Mouse (Mus musculus) lung, postnatal 10 days (tissue): Measurements from ENCODE around the gene Map3k7cl.

ENCODE experiments used
- DNase-seq: peaks from one replicate; pipeline ENCODE4 v3.0.0; 2021

Gene Map3k7cl

DNA sequence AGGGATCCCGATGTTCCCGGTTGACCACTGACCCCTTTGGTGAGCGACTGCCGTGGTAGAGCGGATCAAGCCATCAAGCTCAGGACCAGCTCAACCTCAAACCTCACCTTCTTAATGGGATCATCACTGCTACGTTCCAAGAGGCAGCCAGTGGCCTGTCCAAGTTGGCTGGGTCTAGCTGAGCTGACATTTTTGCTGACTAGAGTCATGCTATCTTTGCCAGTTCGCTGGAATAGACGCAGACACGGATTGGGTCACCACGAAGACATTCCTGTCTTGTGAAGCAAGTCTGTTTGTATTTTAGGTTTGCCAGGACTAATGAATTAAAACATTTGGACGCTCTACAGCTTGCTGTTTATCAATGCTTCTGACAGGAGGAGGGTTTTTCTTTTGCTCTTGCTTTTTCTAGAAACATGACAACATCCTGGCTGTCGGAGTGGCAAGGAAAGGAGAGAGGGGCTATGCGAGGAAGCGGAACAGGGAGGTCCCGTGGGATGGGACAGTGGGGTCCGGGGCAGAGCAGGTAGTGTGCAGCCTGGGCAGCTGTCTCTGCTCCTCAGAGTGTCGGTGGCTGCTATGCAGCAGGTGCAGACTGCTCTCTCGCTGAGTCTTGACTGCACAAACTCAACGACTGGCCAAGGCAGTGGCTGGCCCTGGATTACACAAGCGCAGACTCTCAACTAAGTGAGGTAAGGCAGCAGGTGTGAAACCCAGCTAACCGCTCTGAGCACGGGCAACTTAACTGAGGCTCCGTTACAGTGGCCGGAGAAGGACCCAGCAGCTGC is at the start of gene Map3k7cl:
TSS of gene Map3k7cl (plus strand) at position 424 of the 785 bp plus-strand sequence.
- peak; percentile 63 for DNase-seq

DNA sequence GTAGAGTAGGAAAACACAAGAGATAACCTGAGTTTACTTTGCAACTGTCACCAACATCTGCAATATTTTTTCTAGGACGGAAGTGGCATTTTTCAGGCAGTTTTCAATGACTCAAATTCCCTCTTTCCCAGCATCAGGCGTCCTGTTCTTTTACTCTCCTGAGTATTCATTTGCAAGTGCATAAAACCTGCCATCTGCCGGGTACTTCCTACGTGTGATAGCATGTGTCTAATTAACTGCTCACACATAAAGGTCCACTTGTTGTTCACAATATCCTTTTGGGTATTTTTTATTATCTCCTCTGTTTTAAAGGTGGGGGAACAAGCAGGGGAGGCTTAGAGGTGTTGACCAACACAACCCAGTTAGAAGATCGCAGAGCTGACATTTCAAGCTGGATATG is 41.4 kb upstream of the Map3k7cl start:
- DNase-seq = no peak

DNA sequence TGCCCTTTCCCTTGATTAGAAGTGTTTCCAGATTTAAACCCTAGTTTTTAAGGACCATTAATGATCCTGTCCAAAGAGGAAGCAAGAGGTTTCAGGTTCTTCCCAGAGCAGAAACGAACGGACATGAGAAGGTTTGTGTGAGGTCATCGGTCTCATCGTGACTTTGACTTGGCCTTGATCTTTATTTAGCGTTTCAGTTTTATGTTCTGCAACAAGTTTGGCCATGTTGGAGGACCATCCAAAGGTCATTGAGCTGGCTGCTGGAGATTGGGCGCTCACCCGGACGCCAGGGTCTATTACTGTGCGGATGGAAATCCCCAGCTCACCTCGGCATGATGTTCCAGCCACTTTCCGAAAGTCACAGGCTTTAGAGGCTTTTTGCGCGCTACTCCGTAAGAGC is 40.8 kb upstream of the Map3k7cl start:
- no peak for DNase-seq

DNA sequence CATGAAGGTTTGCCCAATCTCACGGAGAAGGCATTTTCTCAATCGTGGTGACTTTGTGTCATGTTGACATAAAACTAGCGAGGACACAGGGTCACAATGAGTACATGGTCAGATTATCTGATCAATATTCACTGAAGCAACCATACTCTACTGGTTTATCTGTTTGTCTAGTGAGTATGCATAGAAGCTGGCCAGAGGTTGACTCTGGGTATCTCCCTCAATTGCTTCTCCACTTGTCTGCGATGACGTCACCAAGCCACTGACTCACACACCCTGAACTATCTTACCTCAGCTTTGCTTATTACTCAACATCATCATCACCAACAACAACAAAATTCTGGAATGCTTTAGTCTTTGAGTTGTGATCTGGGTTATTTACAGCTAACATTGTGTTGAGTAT is 28.9 kb upstream of the Map3k7cl start:
- no peak for DNase-seq

DNA sequence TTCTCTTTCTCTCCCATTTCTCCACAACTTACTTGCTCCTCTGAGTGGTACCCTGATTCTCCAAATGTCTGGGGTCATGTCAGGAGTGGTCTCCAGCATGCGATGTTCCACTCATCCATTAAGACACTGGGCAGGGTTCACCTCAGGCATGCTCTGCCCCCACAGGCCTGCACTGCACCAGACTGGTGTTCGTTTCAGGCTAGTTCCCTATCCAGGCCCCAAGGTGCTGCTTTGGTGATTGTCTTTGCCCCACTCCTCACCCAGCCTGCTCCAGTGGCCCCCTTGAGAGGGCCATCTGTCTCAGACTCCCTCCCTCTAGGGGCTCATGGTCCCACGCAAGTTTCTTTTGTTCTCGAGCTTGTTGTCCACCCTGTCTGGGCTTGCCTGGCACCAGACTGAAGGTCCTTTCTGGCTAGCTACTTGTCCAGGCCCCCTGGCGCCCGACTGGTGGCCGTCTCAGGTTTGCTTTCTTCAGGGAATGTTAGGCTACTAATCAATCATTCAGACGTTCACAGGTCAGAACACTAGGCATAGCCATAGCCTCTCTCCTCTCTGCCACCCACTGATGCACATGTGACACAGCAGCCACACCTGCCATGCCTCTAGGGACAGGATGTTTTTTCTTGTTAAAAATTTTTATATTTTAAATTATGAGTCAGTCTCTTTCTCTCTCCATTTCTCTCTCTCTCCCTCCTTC is 25.4 kb upstream of the Map3k7cl start:
- no peak for DNase-seq

DNA sequence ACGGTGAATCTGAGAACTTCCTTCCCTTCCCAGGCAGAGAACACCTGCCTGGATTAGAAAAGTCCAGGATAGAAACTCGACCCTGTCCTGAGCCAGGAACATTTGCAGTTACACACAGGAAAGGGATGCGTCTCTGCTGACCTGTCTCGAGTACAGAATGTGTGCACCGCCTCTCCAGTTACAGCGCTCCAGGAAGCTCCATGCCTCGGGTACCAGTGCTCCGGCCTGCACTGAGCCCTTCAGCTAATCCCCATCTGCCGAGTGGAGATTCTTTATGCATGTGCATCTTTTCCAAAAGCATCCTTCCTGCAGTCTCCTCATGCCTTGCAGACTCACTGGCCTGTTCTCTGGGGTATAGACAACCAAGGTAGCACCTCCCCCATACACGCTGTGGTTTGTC is 24.4 kb upstream of the Map3k7cl start:
- no peak for DNase-seq

DNA sequence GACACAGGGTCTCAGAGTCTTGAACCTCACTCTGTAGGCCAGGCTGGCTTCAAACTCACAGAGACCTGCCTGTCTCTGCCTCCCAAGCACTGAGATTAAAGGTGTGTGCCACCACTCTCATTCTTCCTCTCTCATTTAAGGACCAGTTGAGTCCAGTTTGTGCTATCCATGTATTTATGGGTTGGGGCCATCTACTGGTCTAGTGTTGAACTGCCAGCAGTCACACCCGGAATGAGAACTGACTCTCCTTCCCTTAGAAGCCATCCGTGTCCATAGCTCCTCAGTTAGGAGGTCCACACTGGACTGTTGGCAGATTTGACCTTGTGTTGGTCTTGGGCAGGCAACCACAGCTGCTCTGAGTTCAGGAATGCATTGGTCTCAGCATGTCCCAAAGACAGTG is 4.8 kb upstream of the Map3k7cl start:
- DNase-seq = peak; percentile 15

DNA sequence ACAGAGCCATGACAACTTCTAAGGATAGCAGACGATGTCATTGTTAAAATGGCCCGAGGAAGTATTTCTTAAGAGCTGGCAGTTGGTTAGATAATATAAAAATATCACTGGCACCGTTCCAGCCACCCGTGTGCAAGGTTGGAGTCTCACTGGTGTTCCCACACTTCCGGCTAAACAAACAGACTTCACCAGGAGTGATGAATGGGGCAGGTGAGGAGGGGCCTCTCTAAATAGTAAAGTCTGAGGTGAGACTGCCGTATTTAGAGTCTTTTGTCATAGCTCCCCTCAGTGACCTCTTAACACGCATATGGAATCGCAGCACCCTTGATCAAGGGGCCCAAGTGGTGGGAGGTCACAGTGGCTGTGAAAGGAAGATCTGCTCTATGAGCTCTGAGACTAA is 3.2 kb downstream of the Map3k7cl start:
- DNase-seq = no peak

DNA sequence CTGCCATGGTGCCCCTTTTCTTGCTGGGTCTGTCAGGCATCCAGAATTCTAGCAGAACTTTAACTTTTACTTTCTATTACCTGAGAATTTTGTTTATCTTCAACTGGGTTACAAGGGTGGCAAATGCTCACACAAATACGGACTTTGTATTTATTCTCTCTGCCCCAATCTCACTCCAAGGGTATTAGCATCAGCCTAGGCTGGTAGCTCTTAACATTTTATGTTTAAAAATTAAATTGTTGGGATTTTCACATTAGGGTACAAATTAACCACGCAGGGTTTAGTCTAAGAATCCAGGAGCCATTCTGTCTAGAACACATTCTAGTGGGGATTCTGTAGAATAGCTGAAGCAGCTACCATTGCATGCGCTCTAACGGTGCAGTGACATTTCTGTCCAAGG is 8.4 kb downstream of the Map3k7cl start:
- DNase-seq = no peak

DNA sequence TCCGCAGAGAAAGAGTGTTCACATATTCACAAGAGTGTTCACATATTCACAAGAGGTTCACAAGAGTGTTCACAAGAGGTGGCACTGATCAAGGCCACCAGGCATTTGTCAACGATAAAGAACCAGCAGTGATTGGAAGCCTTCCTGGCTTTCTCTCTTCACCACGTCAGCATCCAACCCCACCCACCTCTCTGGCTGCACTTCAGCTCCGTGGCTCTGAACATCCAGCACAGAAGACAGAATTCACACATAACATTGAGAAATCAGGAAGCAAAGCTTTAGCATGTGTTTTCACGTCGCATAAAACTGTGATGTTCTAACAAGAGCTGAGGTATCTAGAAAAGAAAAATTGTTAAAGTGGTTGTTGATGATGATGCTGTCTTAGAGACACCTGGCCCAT is 10.4 kb downstream of the Map3k7cl start:
- no peak for DNase-seq

DNA sequence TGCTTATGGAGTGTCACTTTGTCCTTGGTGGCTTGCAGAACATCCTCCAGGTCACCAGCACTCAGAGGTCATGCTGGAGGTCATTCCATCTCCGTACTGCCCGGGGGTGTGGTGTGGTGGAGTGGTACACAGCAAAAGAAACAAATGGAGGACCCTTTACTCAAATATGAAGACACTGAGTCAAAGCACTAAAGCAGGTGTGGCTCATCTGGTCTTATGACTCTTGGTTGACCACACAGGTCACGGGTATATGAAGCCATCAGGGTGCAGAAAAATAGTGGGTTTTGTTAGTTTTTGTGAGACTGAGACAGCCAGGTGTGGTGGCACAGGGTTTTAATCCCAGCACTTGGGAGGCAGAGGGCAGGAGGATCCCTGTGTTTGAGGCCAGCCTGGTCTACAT is 11.4 kb downstream of the Map3k7cl start:
- DNase-seq = no peak

DNA sequence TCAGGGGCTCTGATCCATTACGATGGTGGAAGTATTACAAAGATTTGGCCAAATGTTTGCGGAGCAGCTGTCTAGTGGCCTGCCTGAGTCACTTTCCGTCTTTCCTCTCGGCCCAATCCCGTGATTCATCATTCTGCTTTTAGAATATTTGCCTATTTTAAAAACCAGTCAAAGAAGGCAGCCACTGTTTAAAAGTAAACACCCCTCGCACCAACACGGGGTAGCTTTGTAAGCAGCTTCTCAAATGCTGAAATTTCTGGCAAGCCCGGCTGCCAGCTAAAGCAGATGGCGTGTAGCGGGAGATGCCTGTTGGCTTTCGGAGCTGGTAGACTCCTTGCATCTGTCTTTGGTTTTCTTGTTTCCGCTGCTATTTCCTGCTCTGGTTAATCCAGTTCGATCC is 14.4 kb downstream of the Map3k7cl start:
- DNase-seq = peak; percentile 24

DNA sequence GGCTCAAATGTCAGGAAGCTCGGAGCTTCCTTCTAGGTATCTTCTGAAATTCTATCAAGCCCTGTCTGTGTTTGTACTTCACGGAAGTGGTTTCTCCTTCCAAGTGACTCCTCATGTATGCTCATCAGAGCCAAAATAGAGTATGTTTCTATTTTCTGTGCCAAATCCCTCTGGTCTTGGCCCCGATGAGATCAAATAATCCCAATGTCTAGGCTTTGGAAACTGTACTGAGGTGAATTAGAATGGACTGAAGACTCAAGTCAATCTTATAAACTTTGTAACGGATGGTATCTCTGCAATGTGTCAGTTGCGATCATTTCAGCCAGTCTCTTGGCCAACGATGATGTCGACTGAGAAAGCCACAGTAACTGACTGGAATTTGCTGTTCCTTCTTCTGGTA is 15.1 kb downstream of the Map3k7cl start:
- no peak for DNase-seq

DNA sequence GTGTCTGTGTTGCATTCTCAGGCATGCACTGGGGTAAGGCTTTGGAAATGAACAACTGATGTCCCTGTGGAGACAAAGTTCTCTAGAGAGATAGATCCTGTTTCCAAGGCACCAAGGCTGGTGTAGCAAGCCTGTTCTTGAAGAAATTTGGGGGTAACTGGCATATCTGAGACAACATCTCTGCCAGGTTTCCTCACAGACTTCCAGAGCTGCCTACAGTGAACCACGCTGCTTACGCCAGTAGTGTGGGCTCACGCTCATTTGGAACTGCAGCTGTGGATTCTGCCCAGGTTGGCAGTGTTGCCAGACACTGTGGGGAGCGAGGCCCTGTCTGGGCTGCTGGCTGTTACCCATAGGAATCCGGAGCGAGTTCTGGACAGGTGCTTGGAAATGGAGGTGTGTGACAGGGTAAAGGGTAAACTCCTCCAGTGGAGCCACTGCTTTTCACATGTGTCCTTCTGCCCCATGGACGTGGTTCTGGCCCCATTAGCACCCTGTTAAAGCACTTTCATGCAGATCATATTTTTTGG is 16.5 kb downstream of the Map3k7cl start:
- DNase-seq = no peak

DNA sequence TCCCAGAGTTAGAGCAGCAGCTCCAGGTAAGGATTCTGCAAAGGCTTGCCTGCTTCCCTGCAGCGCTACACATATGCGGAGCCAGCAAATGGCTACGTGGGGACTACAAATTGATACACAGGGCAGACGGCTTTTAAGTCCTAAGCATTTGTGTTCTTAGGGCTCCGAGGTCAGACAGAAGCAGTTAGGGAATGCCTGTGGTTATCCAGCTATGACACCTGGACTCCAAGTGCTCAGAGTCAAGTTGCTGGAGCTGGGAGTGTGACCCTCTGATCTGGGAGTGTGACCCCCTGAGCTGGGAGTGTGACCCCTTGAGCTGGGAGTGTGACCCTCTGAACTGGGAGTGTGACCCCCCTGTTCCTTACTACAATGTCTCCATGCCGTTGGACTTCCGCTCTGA is 17.2 kb downstream of the Map3k7cl start:
- no peak for DNase-seq

DNA sequence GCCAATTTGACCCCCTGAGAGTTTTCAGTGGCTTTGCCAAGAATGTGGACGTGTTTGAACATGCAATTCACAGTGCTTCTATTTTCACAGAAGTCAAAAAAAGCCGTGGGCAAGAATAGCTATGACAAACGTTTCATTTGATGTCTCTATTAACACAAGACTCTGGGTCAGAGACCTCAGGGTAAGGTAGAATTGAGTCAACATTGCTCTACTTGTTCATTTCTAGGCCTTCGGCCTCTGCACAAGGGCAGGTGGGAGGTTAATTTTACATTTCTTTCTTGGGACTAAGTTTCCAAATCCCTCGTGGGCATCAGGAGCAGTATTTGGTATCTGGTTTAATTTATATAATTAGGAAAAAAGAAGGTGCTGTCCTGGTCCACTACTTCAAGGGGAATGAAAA is 20.3 kb downstream of the Map3k7cl start:
- no peak for DNase-seq

DNA sequence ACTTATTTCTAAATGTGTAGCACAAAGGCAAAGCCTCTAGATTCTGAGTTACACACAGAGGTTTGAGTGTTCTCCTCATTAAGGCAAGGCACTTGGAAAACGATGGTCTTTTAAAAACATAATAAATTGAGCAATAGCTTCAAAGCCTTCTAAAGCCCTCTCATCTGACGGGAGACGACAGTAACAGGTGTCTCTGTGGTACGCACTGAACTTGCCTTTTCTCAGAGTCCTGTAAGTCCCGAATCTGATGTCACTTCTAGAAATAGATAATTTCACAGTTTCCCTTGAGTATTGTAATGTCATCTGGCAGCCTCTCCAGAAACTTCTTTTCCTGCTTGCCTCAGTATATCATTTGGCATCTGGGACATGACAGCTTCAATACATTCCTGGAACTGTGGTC is 21.0 kb downstream of the Map3k7cl start:
- DNase-seq = no peak

DNA sequence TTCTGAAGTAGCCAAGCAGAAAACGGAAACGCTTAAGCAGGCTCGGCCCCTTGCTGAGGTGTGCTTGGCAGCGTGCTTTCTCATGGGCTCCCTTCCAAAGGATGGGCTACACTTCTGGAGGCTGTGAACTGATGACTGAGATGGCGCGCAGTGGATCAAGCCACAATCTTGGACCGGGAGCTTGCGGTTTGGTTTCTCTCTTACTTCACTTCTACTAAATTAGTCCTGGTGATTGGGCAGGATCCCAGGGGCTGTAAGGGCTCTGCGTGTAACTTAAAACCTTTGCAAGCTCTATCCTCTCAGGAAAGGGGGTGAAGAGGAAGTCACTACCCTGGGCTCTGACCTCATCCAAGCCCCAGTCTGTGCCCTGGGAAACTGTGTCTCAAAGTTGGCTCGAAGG is 22.5 kb downstream of the Map3k7cl start:
- DNase-seq = no peak

DNA sequence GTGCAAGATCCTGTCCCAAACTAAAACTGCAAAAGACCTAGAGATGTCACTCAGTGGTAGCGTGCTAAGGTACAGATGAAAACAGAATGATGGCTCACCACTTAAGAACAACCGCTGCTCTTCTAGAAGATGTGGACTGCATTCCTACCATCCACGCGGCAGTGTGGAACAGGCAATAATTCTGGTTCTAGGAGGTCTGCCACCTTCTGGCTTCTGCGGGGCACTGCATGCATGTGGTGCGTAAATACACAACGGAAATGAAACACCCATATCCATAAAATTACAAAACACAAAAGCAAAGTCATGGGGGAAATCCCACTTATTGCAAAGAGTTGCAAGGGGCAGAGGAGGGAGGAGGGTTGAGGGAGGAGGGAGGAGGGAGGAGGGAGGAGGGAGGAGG is 25.8 kb downstream of the Map3k7cl start:
- DNase-seq = no peak

DNA sequence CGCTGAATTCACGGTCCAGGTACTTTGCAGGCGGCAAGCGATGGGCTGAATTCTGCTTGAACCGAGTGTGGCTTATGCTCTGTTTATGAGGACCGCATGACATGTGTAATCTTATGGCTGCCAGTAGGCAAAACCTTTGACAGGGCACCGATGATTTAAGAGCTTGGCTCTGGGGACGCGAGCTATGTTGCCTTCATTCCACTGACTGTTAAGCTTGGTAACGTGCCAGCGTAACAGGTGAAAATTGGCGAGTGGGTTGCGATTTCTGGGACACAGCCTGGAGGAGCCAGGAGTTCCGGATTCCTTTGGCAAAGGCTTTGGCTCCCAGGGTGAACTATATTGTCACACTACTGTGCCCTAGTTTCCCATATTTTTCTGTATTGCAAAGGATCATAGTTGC is 26.3 kb downstream of the Map3k7cl start:
- DNase-seq = no peak

DNA sequence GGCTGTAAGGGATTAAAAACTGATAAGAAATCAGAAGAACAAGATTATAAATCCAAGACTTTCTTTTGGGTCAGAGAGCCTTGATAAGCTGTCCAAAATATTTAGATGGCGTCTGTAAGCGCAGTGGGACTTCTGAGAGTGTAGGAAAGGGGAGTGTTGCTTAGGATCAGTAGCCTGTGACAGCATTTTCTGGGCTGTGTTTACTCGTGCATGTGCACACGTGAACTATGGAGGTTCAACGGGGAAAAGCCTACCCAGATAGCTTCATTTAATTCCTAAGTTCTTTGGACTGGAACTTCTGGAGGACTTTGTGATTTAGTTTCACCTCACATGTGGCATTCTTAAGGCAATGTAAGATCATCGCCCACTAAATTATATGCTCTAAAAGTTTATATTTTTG is 29.6 kb downstream of the Map3k7cl start:
- DNase-seq = no peak

DNA sequence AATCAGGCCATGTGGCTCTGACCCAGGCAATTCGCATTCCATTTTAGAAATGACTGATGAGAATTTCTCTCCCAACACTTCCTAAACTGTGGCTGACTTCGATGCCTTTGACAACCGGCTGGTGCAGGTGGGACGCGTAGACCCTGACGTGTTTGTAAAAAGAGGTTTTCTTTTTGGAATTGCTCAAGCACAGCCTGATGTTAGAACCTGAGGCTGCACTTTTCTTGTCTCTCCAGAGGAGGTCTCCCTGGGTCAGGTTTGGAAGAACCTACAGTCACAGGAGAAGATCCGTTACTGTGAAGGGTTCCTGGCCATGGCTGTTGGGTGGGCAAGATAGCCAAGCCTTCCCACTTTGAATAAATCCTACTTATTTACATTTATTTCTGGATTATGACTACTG is 31.5 kb downstream of the Map3k7cl start:
- peak; percentile 30 for DNase-seq

DNA sequence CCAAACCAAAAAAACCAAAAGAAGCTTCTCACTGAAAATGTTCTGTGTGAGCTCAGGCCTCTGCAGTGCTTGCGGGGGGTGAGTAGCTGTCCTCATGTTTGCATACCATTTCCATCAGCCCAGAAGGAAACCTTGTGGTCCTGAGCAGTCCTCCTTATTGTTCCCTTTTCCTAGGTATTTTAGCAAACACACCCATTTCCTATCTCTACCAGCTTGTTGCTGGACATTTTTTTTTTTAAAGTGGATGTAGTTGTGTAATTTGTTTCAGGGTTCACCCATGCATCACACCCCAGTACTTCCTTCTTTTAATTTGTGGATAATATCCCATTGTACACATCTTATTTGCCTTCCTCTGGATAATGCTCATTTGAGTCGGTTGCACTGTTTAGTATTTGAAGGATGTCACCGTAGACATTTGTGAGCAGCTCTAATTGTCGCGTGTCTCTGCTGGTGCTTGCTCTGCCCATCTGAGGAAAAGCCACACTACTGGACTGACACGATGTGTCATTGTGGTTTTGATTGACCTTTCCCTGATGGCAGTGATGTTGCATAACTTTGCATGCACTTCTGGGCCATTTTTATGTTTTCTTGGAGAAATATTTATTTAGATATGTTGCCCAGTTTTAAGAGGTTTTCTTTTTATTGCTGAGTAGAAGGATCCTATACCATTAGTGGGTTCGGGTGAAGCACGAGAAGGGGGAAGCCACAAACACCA is 32.6 kb downstream of the Map3k7cl start:
- DNase-seq = no peak

DNA sequence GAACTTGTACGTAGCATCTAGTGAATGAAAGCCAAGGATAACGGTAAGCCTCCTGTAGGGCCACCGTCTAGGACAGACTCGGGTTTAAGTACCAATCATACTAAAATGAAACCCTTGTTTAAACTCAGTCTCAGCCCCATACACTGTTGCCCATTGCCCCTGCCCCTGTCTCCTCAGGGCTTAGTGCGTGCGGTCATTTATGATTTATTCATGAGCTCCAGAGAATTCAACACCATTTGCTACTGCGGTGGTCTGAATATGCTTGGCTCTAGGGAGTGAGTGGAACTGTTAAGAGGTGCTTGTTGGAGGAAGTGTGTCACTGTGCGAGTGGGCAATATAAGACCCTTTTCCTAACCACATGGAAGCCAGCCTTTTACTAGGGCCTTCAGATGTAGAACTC is 34.7 kb downstream of the Map3k7cl start:
- no peak for DNase-seq
